Mouse (Mus musculus): ENCODE data around the gene Lman1l.
A peak's percentile ranks its signal among the peaks of the same experiment; 100 is the strongest.

The Lman1l gene

DNA sequence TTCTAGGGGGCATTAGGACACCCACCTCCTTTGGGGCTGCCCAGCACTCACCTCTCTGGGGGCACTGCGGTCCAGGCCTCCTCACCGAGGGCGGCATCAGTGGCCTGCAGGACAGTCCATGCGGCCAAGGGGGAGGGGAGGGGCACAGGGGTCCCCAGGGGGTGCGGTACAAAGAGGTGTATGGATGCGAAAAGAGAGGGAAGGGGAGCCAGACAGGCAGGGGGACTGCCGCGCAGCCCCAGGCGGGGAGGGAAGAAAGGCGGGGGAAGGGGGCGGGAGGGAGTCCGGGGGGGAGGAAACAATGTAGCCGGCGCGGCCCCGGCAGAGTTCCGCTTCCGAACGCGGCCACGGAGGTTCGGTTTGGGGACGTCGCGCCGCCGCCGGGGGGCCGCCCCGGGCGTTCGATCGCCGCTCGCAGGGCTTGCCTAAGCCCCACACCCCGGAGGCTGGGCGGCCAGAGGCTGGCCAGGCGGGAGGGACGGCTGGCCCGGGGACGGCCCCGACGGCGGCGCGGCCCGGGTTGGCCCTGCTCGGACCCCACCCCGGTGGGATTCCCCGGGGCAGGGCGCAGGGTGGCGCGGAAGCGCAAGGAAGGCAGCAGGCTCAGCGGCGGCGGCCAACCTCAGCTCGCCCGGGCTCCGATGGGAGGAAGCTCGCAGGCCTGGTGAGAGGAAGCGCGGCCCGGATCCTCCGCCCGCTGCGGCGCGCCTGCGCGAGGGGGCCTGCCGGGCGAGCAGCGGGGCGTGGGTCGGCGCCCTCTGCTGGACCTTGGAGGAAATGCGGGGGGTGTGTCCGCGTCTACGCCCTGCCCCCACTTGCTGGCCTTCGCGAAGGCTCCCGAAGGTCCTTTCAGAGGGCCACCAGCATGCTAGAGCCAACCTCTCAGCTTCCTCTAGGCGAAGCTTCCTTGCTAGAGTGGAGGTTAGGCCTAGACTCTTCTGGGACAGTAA is 24.6 kb upstream of the Lman1l start:
- DNase-seq (ENCODE audit: low spot score in 2 of 2), result peak; percentile 84 to 88

DNA sequence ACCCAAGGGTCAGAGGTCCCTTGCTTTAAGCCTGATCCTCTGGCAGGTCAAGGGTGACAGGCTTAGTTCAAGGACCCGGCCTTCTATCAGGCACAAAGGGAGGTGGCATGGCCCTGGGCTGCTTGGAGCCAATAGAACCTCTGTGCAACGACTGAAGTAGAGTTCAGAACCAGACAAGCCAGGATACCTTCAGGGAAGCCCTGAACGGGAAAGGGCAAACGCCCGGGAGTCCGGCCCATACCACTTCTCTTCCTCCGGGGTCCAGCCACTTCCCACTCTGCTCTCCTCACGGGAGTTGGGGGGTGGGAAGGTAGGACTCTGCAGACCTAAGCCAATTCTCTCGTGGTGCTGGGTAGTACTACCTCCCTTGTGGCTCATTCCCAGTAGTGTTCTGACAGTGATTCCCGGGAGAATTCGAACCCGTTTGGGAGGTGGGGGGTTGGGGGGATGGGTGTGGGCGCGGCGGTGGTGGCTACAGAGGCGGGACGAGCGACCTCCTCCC is 23.9 kb upstream of the Lman1l start:
- DNase-seq (ENCODE audit: low spot score in 2 of 2), result no peak

DNA sequence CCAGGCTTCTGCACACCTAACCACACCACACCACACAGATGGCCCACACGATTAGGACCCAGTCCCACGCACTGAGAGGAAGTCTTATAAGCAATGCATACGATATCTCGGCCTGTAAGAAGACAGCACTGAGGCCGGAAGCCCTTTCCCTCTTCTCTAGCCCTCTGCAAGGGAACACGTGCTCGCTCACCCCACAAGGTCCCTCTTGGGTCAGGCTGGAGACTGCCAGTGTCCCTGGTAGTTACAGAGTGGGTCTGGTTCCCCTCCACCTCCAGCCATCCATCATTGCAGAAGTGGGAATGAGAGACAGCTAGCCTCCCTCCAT is 23.2 kb upstream of the Lman1l start:
- no peak for DNase-seq (ENCODE audit: low spot score in 2 of 2)

DNA sequence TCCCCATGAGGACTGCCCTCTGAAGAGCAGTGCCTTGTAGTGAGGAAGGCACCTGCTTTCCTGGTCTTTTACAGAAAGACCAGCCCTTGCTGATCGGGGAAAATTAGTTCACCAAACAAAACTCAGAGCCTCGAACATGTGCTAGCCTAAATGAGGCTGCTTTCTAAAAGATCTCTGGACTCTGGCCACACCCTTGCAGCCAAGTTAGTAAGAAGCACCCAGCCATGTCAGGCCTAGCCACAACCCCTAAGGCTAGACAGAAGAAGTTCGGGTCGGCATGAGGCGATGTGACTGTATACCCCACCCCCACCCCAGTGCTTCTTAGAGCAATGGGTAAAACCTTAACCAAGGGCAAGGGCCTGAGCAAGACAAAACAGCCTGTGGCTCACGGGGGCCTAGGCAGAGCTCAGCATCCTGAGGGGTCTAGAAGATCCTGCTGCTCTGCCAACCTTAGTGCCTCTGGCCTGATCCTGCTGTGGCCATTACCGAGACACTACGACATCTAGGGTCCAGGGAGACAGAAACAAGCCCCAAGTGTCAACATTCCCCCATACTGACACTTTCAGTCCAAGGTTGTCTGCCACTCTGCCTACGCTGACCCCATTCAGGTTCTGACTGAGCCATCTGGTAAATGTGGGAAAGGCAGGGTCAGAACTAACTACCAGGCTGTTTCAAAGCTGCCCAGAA is 22.7 kb upstream of the Lman1l start:
- DNase-seq (ENCODE audit: low spot score in 2 of 2), result no peak

DNA sequence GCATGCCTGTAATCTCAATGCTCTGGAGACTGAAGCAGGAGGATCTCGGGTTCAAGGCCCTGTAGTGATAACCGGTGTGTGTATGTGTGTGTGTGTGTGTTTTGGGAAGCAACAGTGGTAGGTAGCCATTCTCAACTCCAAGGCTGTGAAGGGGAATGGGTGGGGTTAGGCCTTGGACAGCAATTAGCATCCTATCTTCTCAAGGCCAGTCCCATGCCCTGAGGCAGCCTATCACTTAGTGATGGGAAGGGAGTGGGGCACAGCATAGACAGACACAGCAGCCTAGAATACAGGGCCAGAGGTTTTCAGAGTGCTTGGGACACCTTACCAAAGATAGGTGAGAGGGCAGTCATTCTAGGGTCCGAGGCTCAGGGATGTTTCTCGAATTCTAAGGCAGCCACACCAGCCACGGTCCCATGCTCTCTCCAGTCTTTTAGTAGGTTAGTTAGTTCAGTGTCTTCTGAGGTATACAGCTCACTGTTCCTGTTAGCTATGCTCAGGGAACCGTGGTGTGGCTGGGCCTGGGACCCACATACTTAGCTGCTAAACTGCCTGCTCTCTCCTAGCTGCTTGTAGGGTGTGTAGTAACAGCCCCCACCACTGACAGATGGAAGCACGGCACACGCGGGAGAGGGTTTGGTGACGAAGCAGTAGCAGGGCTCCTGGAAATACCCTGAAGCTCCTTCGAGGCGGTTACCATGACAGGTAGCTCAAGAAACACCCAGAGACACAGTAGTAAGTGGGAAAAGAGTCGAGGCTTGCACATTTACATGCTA is 21.4 kb upstream of the Lman1l start:
- DNase-seq (ENCODE audit: low spot score in 2 of 2), result no peak

DNA sequence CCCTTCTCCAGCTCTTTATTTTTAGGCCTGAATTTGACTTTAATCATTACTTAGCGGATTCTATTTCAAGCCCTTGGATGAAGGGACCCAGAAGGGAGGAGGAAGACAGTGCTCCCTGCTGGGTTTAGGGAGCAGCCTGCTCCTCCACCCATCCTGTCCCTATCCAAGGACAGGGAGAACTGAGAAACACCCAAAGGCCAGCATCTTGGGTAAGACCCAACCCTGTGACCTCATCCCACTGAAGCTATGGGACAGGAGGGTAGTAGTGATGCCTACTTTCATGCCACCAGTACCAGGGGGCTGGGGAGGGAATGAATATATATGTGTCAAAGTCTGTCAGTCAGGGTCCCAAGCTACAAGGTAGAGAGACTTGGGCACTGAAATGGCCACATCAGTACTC is 20.4 kb upstream of the Lman1l start:
- no peak for DNase-seq (ENCODE audit: low spot score in 2 of 2)

DNA sequence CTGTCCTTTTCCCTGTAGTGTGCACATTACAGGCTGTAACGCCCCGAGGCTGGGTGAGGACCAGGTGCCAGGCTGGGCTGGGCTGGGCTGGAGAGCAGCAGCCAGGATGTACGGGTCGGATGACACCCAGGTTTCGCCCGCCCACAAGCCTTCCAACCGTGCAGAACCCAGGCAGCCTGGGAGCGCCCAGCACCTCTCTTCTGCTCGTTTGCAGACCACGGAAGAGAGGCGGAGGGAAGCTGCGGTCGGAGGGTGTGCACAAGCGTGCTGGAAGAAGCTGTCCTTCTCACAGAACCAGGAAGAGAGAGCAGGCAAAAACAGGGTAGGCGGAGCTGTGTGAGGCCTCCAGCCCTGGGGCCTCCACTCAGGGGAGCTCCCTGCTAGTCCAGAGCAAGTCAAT is 19.8 kb upstream of the Lman1l start:
- DNase-seq (ENCODE audit: low spot score in 2 of 2), result no peak

DNA sequence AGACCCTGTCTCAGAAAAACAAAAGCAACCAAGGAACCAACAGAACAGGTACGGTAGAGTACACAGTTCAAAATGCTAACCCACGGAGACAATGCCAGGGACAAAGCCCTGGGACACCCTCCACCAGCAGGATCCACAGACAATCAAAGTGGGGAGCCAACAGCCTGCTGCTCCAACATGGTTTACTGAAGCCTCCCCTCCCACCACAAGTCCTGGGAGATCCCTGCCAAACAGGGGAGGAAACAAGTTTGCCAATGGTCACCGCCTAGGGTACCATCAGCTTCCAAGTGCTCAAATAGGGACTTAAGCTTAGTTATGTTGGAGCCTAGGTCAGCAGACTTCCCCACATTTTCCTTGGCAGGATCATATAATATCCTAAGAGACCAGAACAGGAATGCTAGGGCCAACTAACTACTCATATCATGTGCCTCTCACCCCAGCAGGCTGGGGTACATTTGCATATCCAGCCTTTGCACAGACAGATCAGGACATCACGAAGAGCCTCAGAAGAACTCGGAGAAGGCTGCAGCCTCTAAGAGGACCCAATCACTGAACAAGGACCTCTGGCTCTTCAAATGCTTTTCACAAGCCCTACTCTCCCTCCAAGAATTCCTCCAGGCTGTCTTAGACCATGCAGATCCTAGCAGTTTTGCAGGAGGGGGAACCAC is 19.2 kb upstream of the Lman1l start:
- DNase-seq (ENCODE audit: low spot score in 2 of 2), result no peak

DNA sequence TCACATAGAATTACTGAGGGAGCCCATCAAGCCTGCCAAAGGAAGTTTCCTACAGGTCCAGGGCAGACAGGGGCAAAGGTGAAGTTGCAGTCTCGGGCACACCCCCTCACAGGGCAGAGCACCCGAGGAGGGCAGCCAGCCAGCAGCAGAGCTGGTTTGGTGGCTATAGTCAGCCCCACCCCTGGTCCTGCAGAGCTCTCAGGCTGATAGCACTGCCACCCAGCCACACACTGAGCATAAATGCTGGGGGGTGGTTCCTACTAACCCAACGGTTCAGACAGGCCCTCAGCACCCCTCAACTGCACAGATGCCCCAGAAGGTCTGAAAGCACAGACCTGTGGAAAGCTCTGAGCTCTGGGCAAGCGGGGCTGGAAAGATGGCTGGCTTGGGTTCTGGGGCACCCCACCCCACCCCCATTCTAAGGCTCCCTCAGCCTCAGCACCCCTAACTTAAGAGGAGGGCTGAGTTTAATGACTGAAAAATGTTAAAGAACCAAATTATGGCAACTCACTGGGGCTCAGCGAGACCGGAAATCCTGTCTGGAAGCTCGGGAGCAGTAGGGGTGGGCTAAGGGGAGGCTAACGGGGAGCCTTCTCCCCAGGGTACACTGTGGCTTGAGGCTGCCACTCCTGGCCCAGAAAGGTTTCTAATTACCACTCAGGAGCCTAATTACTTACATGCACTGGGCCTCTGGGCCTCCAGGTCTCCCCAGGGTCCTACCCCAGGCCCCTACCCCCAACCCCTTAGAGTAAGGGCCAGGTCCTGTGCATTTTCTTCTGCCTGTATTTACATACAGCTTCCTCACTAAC is 18.3 kb upstream of the Lman1l start:
- DNase-seq (ENCODE audit: low spot score in 2 of 2), result no peak

DNA sequence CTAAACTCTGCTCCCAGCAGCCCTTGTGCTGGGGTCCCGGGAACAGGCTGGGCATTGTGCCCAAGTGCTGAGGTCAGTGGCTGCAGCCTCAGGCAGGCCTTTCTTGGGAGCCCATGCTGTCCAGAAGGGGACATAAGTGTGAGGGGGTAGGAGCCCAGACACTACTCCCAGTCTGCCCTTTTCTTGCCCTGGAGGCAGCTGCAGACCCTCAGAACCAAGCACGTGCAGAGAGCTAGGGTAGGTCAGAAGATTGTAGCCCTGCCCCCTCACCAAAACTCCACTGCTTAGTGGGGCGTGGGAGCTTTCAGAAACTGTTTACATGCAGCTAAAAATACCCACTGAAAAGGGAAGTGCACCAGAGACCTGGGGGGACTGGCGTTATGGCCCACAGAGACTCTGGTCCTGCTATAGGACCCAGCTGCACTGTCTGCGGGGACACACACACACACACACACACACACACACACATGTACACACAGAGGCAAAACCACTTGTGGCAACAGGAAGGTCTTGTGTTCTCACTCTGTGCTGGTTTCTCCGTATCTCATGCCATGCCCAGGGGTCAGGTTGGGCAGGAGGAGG is 17.3 kb upstream of the Lman1l start:
- DNase-seq (ENCODE audit: low spot score in 2 of 2), result no peak

DNA sequence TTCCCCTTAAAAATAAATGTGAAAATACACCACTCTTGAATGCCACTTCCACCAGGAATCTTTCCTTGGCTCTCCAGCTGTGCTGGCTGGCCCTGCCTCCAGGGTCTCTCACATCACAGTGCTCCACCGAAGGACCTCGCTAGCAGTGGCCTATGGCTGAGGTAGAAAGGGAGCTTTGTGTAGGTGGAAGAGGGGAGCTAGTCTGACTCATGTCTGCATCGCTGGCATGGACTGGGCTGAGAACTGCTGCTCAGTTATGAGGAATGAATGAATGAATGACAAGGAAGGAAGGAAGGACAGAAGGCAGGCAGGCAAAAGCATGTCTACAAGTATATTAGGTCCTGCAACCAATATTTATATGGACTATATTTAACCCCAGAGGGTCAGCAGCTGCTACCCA is 16.7 kb upstream of the Lman1l start:
- DNase-seq (ENCODE audit: low spot score in 2 of 2), result no peak

DNA sequence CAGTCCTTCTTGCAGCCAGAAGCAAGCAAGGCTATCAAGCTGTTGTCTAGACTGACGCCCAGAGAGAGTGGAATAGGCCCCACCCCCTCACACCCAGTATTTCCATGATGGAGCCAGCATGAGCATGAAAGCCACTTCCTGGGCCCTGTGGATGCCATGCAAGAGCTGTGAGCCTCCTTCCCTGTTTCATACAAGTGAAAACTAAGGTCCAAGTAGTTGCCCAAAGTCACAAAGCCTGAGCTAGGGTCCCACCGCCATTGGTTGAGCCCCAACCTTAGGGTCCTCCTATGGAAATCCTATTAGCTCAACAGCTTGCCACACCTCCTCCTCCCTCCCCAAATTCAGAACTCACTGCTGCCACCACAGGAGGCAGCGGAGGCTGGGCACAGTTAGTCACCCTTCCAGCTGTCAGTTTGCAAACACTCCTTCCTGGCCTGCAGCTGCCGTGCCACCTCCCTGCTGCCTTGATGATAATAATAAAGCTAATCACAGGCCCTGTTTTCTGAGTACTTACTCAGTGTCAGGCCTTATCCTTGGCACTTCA is 13.0 kb upstream of the Lman1l start:
- peak in 1 of 2 experiments; percentile 32 for DNase-seq (ENCODE audit: low spot score in 2 of 2)

DNA sequence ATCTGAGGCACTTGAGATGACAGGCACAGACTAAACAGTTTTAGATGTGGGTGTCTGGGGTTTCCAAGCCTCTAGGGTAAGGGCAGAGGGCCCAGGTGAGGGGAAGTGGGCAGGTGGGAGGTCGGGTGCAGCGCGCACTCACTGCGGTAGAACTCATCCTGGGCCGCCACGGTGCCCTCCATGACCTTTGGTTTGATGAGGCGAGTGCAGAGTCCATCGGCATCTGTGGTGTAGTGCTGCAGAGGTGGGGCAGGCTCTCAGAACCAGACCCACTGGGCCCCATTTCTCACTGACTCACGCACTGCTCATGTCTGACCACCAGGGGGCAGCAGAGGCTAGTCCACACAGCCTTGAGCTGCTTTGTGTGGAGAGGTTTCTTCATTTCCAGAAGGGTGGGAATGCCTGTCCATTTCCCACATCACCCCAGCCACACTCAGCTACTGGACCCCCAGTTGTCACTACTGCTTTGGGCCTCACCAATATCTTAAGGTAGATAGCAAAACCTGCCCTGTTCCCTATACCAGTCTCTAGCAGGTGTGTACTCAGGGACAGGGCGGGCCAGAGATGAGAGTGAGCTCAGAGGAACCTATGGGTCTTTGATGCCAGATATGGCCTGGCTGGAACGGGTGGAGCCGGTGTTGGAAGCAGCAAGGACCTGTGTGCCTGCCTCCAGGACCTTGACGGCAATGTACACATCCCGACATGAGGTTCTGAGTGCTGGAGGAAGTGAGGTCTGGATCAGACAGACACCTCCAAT is 8.7 kb upstream of the Lman1l start:
- DNase-seq (ENCODE audit: low spot score in 2 of 2), result peak; percentile 56 to 68

DNA sequence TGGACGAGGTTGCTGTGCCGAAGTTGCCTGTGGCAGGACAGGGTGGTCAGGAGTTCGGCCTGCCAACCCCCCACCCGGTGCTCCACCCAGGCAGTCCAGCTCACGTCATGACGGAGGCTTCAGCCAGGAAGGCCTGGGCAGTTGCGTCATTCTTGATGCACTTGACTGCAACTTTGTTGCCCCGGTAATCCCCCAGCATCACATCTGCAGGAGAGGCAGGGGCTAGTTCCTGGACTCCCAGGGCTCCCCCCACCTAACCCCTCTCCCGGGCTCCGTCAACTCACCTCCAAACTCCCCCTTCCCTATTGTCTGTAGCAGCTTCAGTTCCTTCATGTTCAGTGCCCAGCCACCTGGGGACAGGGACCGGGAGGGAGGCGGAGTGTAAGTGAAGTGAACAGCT is 8.1 kb upstream of the Lman1l start:
- DNase-seq (ENCODE audit: low spot score in 2 of 2), result no peak

DNA sequence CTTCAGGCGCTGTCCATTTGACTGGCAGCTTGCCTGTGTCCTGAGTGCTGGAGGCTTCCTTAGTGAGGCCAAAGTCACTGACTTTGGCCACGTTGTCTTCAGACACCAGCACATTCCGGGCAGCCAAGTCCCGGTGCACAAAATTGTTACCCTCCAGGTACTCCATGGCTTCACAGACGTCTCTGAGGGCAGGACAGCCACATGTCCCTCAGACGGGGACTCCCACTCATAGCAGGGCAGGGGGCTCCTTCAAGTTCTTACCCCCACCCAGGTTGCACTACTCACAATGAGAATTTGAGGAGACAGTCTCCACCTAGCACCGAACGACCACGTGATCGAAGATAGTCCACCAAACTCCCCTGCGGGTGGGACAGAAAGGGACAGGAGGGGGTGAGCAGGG is 7.3 kb upstream of the Lman1l start:
- no peak for DNase-seq (ENCODE audit: low spot score in 2 of 2)

DNA sequence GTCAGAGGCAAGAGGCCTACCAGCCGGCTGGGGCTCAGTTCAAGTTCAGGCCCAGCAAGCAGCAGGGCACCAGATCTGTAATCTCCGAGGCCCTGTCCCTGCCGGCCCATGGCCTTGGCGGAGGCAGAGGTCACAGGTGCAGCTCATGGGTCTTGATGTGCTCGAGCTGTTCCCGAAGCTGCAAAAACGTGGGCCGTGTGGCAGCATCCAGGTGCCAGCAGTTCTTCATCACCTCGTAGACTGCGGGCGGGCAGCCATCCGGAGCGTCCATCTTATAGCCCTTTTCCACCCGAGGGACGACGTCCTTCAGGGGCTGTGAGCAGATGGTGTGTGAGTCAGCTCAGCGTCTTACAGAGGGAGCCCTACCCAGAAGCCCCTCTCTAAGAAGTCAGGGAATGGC is 6.6 kb upstream of the Lman1l start:
- no peak for DNase-seq (ENCODE audit: low spot score in 2 of 2)

DNA sequence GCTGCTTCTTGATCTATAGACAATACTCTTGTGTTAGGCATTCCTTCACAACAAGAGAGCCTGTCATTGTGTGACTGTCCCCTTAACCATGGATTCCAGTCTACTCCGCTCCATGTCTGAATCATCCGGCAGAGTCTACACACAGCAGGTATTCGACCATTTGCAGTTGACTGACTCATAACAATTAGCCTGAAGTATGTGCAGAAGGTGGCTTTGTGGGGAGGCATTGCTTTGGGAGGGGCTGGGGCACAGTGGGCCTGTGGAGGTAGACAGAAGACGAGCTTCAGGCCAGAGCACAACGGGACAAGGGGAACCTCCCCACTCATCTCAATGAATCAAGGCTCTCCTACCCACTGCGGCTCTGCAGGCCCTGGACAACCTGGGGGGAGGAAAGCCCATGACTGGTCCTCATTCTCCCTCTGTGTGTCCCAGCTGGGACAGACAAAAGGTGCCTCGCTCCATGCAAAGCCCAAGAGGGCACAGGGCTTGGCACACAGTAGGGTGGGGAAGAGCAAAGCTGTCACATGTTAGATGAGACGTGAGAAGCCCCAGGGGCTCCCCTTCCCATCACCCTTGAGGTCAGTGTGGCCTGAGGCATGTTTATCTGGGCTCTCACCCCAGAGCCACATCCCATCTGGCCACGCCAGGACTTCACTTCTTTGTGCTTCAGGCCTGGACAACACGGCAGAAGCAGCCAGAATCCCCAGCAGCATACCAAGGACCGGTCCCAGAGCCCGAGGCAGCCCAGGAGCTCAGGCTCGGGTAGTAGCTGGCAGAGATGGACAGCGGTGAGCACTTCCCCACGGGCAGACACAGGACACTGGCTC is 5.3 kb upstream of the Lman1l start:
- no peak for DNase-seq (ENCODE audit: low spot score in 2 of 2)

DNA sequence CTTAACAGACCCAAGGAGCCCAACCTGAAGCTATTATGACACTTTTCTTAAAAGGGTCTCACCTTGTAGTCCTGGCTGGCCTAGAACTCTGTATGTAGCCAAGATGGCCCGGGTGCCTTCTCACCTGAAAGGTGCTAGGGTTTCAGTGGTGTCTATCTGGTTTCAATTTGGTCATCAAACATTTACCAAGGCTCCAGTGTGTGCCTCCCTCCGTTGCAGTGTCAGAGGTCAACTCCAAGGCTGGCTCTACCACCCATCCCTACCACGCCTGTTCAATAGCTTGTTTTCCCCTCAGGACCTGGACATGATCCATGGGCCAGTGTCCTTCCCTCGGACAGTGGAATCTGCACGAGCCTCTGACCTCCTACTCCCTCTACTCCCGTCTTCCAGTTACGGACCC is 3.7 kb upstream of the Lman1l start:
- DNase-seq (ENCODE audit: low spot score in 2 of 2), result no peak

DNA sequence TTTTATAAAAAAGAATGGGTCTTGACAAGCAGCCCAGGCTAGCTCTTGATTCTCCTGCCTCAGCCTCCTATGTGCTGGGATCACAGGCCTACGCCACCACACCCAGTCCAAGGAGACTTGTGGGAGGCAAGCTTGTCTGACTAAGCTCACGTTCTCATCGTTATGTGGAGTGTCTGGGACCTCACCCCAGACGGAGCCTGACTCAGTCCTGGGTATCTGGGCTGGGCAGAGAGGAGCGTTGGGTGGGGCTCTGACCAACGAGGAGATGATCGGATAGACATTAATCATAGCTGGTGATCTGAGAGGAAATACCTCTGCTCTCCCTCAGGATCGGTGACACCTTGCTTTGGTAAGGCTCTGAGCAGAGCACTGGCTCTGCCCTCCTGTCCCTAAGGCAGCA is 1.7 kb downstream of the Lman1l start:
- no peak for DNase-seq (ENCODE audit: low spot score in 2 of 2)
